Mouse (Mus musculus): ENCODE measurements around the gene Cryzl2.

Gene Cryzl2

GRCm38 (mm10) chr1:157443026-157443722 is 15.2 kb upstream of the Cryzl2 start:
- peak; percentile 22 to 58 for DNase-seq (ENCODE audit: low spot score in 2 of 2)

GRCm38 (mm10) chr1:157443723-157444561 is 14.4 kb upstream of the Cryzl2 start:
- peak; percentile 37 to 45 for DNase-seq (ENCODE audit: low spot score in 2 of 2)

GRCm38 (mm10) chr1:157444632-157445300 is 13.6 kb upstream of the Cryzl2 start:
- DNase-seq (ENCODE audit: low spot score in 2 of 2) = no peak

GRCm38 (mm10) chr1:157445398-157445910 is 12.9 kb upstream of the Cryzl2 start:
- no peak for DNase-seq (ENCODE audit: low spot score in 2 of 2)

- DNase-seq (ENCODE audit: low spot score in 2 of 2) = peak; percentile 67 to 82
Measured at GRCm38 (mm10) chr1:157446325-157446724, 12.1 kb upstream of the Cryzl2 start.

- DNase-seq (ENCODE audit: low spot score in 2 of 2) = no peak
Measured at GRCm38 (mm10) chr1:157447142-157447541, 11.2 kb upstream of the Cryzl2 start.

- no peak for DNase-seq (ENCODE audit: low spot score in 2 of 2)
Measured at GRCm38 (mm10) chr1:157448164-157448804, 10.1 kb upstream of the Cryzl2 start.

- no peak for DNase-seq (ENCODE audit: low spot score in 2 of 2)
Measured at GRCm38 (mm10) chr1:157448805-157449188, 9.6 kb upstream of the Cryzl2 start.

GRCm38 (mm10) chr1:157449532-157449931 is 8.8 kb upstream of the Cryzl2 start:
- no peak for DNase-seq (ENCODE audit: low spot score in 2 of 2)

GRCm38 (mm10) chr1:157449981-157450636 is 8.3 kb upstream of the Cryzl2 start:
- DNase-seq (ENCODE audit: low spot score in 2 of 2) = no peak

- no peak for DNase-seq (ENCODE audit: low spot score in 2 of 2)
Measured at GRCm38 (mm10) chr1:157452284-157452683, 6.1 kb upstream of the Cryzl2 start.

GRCm38 (mm10) chr1:157452759-157453549 is 5.4 kb upstream of the Cryzl2 start:
- no peak for DNase-seq (ENCODE audit: low spot score in 2 of 2)

- no peak for DNase-seq (ENCODE audit: low spot score in 2 of 2)
Measured at GRCm38 (mm10) chr1:157454876-157455275, 3.5 kb upstream of the Cryzl2 start.

- no peak for DNase-seq (ENCODE audit: low spot score in 2 of 2)
Measured at GRCm38 (mm10) chr1:157457789-157458188, 588 bp upstream of the Cryzl2 start.

- no peak for DNase-seq (ENCODE audit: low spot score in 2 of 2)
Measured at GRCm38 (mm10) chr1:157459904-157460303, 1.5 kb downstream of the Cryzl2 start.

GRCm38 (mm10) chr1:157461276-157461675 is 2.9 kb downstream of the Cryzl2 start:
- no peak for DNase-seq (ENCODE audit: low spot score in 2 of 2)

GRCm38 (mm10) chr1:157462336-157462735 is 4.0 kb downstream of the Cryzl2 start:
- DNase-seq (ENCODE audit: low spot score in 2 of 2) = no peak

GRCm38 (mm10) chr1:157465194-157465593 is 6.8 kb downstream of the Cryzl2 start:
- peak in 1 of 2 experiments; percentile 44 for DNase-seq (ENCODE audit: low spot score in 2 of 2)

GRCm38 (mm10) chr1:157467866-157468265 is 9.5 kb downstream of the Cryzl2 start:
- peak; percentile 32 to 44 for DNase-seq (ENCODE audit: low spot score in 2 of 2)

- DNase-seq (ENCODE audit: low spot score in 2 of 2) = peak; percentile 79 to 82
Measured at GRCm38 (mm10) chr1:157470761-157471386, 12.5 kb downstream of the Cryzl2 start.

Data from right cerebral cortex, adult 2 months (tissue).